Mouse (Mus musculus) limb, embryonic 10.5 days (tissue): ENCODE measurements around the gene Tagln2. TPM values are rescaled to one million over a fixed set of nuclear protein-coding genes. Genes with fewer than 3 reads are reported as not detected.

Experiments
- DNase-seq: peaks from one replicate; pipeline ENCODE4 v3.0.0-alpha.2; 2017; ENCODE audit warnings: low spot score
- H3K27ac ChIP-seq: fragments of 300-500 bp; sonication (generic); 2 replicates; pipeline ENCODE4 v1.5.1; 2016; ENCODE audit warnings: mild to moderate bottlenecking
- H3K27me3 ChIP-seq: fragments of 300-500 bp; sonication (generic); 2 replicates; pipeline ENCODE4 v1.6.1; 2016; ENCODE audit warnings: low read depth, mild to moderate bottlenecking; ENCODE audit not compliant: poor library complexity, severe bottlenecking
- H3K36me3 ChIP-seq: fragments of 300-500 bp; sonication (generic); 2 replicates; pipeline ENCODE4 v1.6.1; 2016; ENCODE audit warnings: mild to moderate bottlenecking, moderate library complexity
- H3K4me1 ChIP-seq: fragments of 300-500 bp; sonication (generic); 2 replicates; pipeline ENCODE4 v1.6.1; 2016
- H3K4me3 ChIP-seq: fragments of 300-500 bp; sonication (generic); 2 replicates; pipeline ENCODE4 v1.5.1; 2016; ENCODE audit warnings: mild to moderate bottlenecking, moderate library complexity
- H3K9me3 ChIP-seq: fragments of 300-500 bp; sonication (generic); replicated peaks from 2 replicates; pipeline ENCODE4 v1.6.1; 2016; ENCODE audit warnings: mild to moderate bottlenecking
- WGBS: fragments of 180-500 bp; shearing (Covaris S2); methylation state at CpG from one replicate; pipeline ENCODE4 v1.1.7; 2016; 5-methylcytosine and 5-hydroxymethylcytosine counted together
- polyA plus RNA-seq: library from polyadenylated mRNA; unstranded; fragments of >200 nt; fragmentation: Nextera tagmentation; extraction: Ambion mirVana; gene quantifications from 2 replicates; pipeline ENCODE4 v1.2.1, GENCODE M21; 2016

The Tagln2 gene
- polyA plus RNA-seq, 1 experiment from 2014 or later: 77.0 TPM

DNA sequence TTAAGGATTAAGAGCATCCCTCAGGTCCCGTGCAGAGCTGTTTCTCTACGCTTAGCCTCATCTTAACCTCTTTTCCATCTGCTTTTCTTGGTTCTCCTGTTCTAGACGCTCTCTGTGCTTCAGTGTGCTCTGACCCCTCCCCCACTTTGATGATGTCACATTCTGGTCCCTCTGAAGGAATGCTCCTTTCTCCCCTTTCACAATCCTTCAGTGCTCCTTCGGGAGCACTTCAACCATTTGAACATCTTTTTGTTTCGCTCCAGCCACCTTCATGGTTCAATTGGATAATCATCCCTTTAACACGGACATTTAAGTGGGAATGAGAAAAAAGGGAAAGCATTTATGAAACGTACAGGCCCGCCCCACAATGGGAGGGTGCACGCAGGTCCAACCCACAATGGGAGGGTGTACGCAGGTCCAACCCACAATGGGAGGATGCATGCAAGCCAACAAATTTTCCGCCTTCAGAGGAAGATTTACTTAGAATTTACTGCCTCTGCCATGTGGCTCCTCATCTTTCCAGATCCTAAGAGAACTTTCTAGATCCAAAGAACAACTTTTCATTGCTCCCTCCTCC, 31.5 kb upstream of the Tagln2 start:
- Histone ChIP-seq H3K27ac (no peak overlapping the region), H3K4me3 (no peak overlapping the region), H3K27me3 (no peaks in the 10 kb centered on the region), H3K4me1 (no peaks in the 10 kb centered on the region), H3K9me3 (no peaks in the 10 kb centered on the region), H3K36me3 (no peaks in the 10 kb centered on the region)
- WGBS: 87% methylated on average over 11 of the region's 11 CpGs
- no peak for DNase-seq

GRCm38 (mm10) chr1:172469373-172469772, 30.5 kb upstream of the Tagln2 start:
- Histone ChIP-seq H3K27ac (no peak overlapping the region), H3K4me1 (no peaks in the 10 kb centered on the region), H3K36me3 (no peaks in the 10 kb centered on the region), H3K4me3 (no peak overlapping the region), H3K9me3 (no peaks in the 10 kb centered on the region), H3K27me3 (no peaks in the 10 kb centered on the region)
- DNase-seq: no peak
- 79% methylated on average over 5 of the region's 5 CpGs for WGBS

GRCm38 (mm10) chr1:172469810-172470448, 29.9 kb upstream of the Tagln2 start:
- Histone ChIP-seq H3K36me3 (no peaks in the 10 kb centered on the region), H3K27ac (no peak overlapping the region), H3K27me3 (no peaks in the 10 kb centered on the region), H3K4me3 (no peak overlapping the region), H3K4me1 (no peaks in the 10 kb centered on the region), H3K9me3 (no peaks in the 10 kb centered on the region)
- DNase-seq: no peak
- 74% methylated on average over 8 of the region's 8 CpGs for WGBS

DNA sequence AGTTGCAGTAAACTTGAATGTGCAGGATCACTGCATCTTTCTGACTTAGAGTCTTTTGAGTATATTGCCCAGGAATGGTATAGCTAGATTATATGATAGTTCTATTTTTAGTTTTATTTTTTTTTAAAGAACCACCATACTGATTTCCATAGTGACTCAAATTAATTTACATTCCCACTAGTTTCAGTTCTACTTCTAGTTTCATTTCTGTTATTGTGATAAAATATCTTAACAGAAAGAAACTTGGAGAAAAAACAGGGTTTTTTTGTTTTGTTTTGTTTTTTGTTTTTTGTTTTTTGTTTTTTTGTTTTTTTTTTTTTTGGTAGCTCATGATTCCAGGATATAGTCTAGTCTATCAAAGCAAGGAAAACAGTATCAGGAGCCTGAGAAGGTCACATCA, 26.9 kb upstream of the Tagln2 start:
- Histone ChIP-seq H3K27ac (no peak overlapping the region), H3K9me3 (no peaks in the 10 kb centered on the region), H3K4me3 (no peak overlapping the region), H3K36me3 (no peaks in the 10 kb centered on the region), H3K4me1 (no peaks in the 10 kb centered on the region), H3K27me3 (no peaks in the 10 kb centered on the region)
- no peak for DNase-seq

DNA sequence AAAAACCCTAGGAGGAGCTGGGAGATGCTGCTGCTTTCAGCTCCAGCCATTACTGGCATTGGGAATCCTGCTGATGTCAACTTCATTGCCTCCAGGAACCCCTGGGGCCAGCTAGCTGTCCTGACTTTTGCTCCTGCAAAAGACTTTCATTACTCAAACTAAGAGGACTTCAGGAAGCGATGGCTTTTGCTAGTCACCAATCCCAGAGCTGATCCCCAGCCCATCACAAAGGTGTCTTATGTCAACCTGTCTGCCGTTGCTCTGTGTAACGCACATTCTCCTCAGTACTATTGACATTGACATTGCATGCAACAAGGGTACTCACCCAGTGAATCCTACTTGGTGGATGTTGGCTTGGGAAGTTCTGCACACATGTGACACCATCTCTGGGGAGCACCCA, 25.7 kb upstream of the Tagln2 start:
- H3K27ac ChIP-seq: no peak overlapping the region
- H3K36me3 ChIP-seq: no peaks in the 10 kb centered on the region
- H3K9me3 ChIP-seq: no peaks in the 10 kb centered on the region
- WGBS: 84% methylated on average over 3 of the region's 3 CpGs
- no peaks in the 10 kb centered on the region for H3K4me1 ChIP-seq
- H3K4me3 ChIP-seq: no peak overlapping the region
- DNase-seq: no peak
- H3K27me3 ChIP-seq: no peaks in the 10 kb centered on the region

GRCm38 (mm10) chr1:172475054-172475741, 24.6 kb upstream of the Tagln2 start, which contains the start of gene Slamf9:
Gene Slamf9, plus strand, starts transcription at chr1:172475358.
- 85% methylated on average over 7 of the region's 7 CpGs for WGBS
- Histone ChIP-seq H3K27me3 (no peaks in the 10 kb centered on the region), H3K27ac (no peak within 1 kb of the TSS), H3K4me1 (no peaks in the 10 kb centered on the region), H3K9me3 (no peaks in the 10 kb centered on the region), H3K4me3 (no peak within 1 kb of the TSS), H3K36me3 (no peaks in the 10 kb centered on the region)
- DNase-seq: no peak

GRCm38 (mm10) chr1:172478020-172478419, 21.8 kb upstream of the Tagln2 start:
- no peaks in the 10 kb centered on the region for H3K36me3 ChIP-seq
- no peaks in the 10 kb centered on the region for H3K9me3 ChIP-seq
- no peak overlapping the region for H3K4me3 ChIP-seq
- no peak for DNase-seq
- no peaks in the 10 kb centered on the region for H3K27me3 ChIP-seq
- WGBS: 77% methylated on average over 5 of the region's 5 CpGs
- peaks cover 13% of the 10 kb centered on the region for H3K4me1 ChIP-seq
- H3K27ac ChIP-seq: no peak overlapping the region

DNA sequence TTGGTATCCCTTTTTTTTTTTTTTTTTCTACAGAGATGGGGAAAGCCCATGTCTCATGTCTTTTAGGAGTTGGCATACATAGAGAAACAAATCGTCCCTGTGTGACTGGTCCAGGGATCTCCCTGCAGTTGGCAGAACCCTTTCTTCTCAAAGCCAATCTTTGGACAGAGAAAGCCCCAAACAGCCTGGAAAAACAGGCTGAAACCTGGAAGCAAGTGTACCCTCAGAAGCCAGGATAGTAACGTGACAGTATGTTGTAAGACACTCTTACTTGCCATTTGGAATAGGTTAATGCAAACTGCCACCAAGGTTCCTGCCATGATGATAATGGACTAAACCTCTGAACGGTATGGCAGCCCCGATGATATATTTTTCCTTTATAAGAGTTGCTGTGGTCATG, 19.5 kb upstream of the Tagln2 start:
- Histone ChIP-seq H3K27ac (no peak overlapping the region), H3K4me1 (peaks cover 37% of the 10 kb centered on the region), H3K9me3 (no peaks in the 10 kb centered on the region), H3K36me3 (peaks cover 14% of the 10 kb centered on the region), H3K4me3 (no peak overlapping the region), H3K27me3 (no peaks in the 10 kb centered on the region)
- WGBS: 96% methylated on average over 4 of the region's 4 CpGs
- DNase-seq: no peak

DNA sequence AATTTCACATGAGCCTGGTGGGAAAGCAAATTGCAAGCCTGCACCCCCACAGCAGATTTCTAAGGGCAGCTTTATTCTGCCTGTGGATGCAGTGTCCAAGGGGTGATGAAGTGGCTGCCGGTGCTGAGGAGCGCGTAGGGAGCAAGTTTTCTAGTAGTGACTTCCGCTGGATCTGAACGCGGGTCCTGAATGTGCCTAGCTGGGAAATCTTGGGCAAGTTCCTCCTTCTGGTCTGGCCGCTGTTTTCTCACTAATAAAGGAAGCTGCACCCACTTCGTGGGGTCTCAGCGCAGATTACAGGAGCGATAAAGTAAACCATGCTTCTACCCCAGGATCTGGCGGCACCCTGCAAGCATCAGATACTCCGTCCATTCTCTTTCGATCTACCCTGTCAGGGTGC, 18.7 kb upstream of the Tagln2 start:
- Histone ChIP-seq H3K27ac (peak overlapping the region; percentile 87), H3K4me1 (peaks cover 44% of the 10 kb centered on the region), H3K4me3 (peak overlapping the region; percentile 75), H3K36me3 (peaks cover 21% of the 10 kb centered on the region), H3K9me3 (no peaks in the 10 kb centered on the region), H3K27me3 (no peaks in the 10 kb centered on the region)
- 20% methylated on average over 13 of the region's 13 CpGs for WGBS
- peak; percentile 49 for DNase-seq

DNA sequence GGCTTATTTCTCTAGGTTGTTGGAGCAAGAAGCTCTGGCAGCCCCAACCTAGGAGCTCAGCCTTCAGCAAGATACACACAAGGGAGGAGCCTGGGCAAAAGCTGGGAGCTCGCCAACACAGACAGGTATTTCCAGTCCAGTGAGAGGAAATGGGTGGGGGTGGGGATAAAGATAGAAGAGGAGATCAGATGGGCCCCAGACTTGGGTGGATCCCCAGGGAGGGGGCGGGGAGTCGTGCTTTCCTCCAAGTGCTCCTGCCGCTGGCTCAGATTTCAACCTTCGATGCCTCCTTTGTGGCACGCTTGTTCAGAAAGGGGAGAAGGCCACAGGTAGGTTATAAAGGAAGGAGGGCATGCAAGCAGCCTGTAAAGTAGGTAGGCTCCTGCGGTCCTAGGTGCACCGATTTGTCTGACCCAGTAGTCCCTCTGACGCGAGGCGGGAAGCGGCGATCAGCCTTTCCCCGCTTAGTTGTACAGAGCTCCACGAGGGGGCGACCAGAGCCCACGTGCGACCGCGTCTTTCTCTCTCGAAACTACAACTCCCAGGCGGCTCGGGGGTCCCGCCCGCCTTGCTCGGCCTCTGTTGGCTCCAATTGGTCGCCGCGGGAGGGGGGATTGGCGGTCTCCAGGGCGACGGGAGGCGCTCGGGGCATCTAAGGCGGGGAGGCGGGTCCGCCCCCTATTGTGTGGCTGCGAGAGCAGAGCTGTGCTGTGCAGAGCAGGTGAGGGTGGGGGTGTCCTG, 18.1 kb upstream of the Tagln2 start, which contains the start of gene Igsf9:
Gene Igsf9 (plus strand): TSS at position 249 of the 741 bp plus-strand sequence.
- peak; percentile 97 for DNase-seq
- WGBS: under 1% methylated on average over 38 of the region's 38 CpGs
- peak within 1 kb of the TSS; percentile 87 for H3K27ac ChIP-seq
- peaks cover 27% of the 10 kb centered on the region for H3K36me3 ChIP-seq
- H3K4me3 ChIP-seq: peak within 1 kb of the TSS; percentile 75
- peaks cover 50% of the 10 kb centered on the region for H3K4me1 ChIP-seq
- H3K27me3 ChIP-seq: no peaks in the 10 kb centered on the region
- no peaks in the 10 kb centered on the region for H3K9me3 ChIP-seq

DNA sequence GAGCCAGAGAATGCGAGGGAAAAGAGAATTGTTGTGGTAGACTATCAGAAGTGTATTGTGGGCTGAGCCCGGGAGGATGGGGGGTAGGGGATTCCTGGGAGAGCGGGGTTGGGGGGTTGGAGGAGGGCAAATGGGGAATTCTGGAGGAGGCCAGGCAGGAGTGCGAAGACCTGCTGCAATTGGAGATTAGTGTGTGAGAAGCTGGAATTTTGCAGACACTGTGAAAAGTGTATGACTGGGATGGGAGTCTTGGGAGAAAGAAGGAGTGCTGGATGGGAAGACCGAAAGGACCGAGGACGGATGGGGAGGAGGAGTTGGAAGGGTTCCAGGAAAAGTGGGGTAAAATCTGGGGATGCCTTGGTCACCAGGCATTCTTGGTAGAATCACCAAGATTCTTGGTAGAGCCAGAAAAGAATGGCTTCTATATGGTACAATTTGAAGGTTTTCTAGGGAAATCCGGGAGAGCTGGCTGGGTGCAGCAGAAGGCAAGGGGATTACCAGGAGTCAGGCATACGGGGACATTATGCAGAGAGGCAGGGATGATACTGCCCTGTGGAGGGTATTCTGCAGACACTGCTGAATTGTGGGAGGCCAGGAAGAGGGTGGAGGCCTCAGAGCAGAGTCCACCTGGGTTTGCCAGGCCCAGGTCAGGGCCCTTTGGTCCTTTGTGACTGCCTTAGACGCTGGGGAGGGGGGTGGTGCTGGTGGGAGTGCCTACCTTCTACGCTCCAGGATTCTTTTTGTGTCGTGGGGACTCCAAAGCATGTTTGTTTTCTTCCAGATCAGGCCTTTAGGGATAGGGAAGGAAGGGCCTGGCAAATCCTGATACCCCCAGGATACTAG, 17.1 kb upstream of the Tagln2 start:
- Histone ChIP-seq H3K4me3 (peak overlapping the region; percentile 75), H3K36me3 (peaks cover 37% of the 10 kb centered on the region), H3K27me3 (no peaks in the 10 kb centered on the region), H3K4me1 (peaks cover 52% of the 10 kb centered on the region), H3K27ac (peak overlapping the region; percentile 87), H3K9me3 (no peaks in the 10 kb centered on the region)
- peak; percentile 46 for DNase-seq
- WGBS: 3% methylated on average over 12 of the region's 12 CpGs

DNA sequence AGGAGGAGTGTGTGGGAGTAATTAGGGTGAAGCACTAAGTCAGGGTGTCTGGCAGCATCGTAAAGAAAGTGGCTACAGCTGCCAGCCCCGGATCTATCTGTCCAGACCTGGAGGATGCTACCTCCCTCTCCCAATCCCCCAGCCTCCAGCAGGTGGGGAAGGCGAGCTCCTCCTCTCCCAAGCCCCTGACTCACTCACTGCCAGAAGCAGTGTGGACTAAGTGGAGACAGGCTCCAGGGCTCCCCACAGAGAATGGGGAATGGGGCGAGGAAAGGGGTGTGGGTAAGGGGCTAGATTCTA, 16.5 kb upstream of the Tagln2 start:
- WGBS: 20% methylated on average over 4 of the region's 4 CpGs

More for the DNA sequence above, 16.5 kb upstream of the Tagln2 start:
- H3K9me3 ChIP-seq: no peaks in the 10 kb centered on the region
- peak; percentile 47 for DNase-seq
- peaks cover 43% of the 10 kb centered on the region for H3K36me3 ChIP-seq
- peak overlapping the region; percentile 87 for H3K27ac ChIP-seq
- peaks cover 52% of the 10 kb centered on the region for H3K4me1 ChIP-seq
- no peaks in the 10 kb centered on the region for H3K27me3 ChIP-seq
- peak overlapping the region; percentile 75 for H3K4me3 ChIP-seq
